Mouse (Mus musculus) neural tube, embryonic 15.5 days (tissue): ENCODE data around the gene Slc13a3. TPM values are rescaled to one million over a fixed set of nuclear protein-coding genes. Genes with fewer than 3 reads are reported as not detected.

Experiments
- ATAC-seq: fragments of 200-750 bp; cut with Nextera tagmentation; 2 replicates; pipeline ENCODE4 v1.8.0; 2017; ENCODE audit warnings: mild to moderate bottlenecking, moderate TSS enrichment, moderate library complexity; ENCODE audit not compliant: low FRiP score
- H3K27ac ChIP-seq: fragments of 300-500 bp; sonication (generic); replicated peaks from 2 replicates; pipeline ENCODE4 v1.5.1; 2015; ENCODE audit warnings: mild to moderate bottlenecking, inconsistent platforms
- H3K27me3 ChIP-seq: fragments of 300-500 bp; sonication (generic); replicated peaks from 2 replicates; pipeline ENCODE4 v1.6.1; 2015; ENCODE audit warnings: inconsistent platforms
- H3K36me3 ChIP-seq: fragments of 300-500 bp; sonication (generic); 2 replicates; pipeline ENCODE4 v1.6.1; 2015; ENCODE audit warnings: inconsistent platforms
- H3K4me1 ChIP-seq: fragments of 300-500 bp; sonication (generic); 2 replicates; pipeline ENCODE4 v1.6.1; 2015; ENCODE audit warnings: inconsistent platforms
- H3K4me2 ChIP-seq: fragments of 300-500 bp; sonication (generic); 2 replicates; pipeline ENCODE4 v1.6.1; 2015; ENCODE audit warnings: inconsistent platforms, mild to moderate bottlenecking, moderate library complexity
- H3K4me3 ChIP-seq: fragments of 300-500 bp; sonication (generic); replicated peaks from 2 replicates; pipeline ENCODE4 v1.5.1; 2015; ENCODE audit warnings: mild to moderate bottlenecking, inconsistent platforms
- H3K9ac ChIP-seq: fragments of 300-500 bp; sonication (generic); replicated peaks from 2 replicates; pipeline ENCODE4 v1.6.1; 2015; ENCODE audit warnings: mild to moderate bottlenecking, inconsistent platforms
- H3K9me3 ChIP-seq: fragments of 300-500 bp; sonication (generic); replicated peaks from 2 replicates; pipeline ENCODE4 v1.6.1; 2016; ENCODE audit warnings: inconsistent platforms
- WGBS: fragments of 180-500 bp; shearing (Covaris S2); methylation state at CpG from one replicate; pipeline ENCODE4 v1.1.7; 2015; ENCODE audit warnings: mixed read lengths; 5-methylcytosine and 5-hydroxymethylcytosine counted together
- polyA plus RNA-seq: library from polyadenylated mRNA; unstranded; fragments of >200 nt; fragmentation: Nextera tagmentation; extraction: Ambion mirVana; gene quantifications from 2 replicates; pipeline ENCODE4 v1.2.1, GENCODE M21; 2015

The Slc13a3 gene
- polyA plus RNA-seq, 1 experiment from 2014 or later: 3.5 TPM

- Histone ChIP-seq H3K36me3 (no peaks in the 10 kb centered on the region), H3K4me1 (no peaks in the 10 kb centered on the region), H3K27me3 (no peaks in the 10 kb centered on the region), H3K27ac (no peak overlapping the region), H3K4me3 (no peak overlapping the region), H3K9ac (no peak overlapping the region), H3K4me2 (no peak overlapping the region), H3K9me3 (no peaks in the 10 kb centered on the region)
- WGBS: 88% methylated on average over 10 of the region's 10 CpGs
- no peak for ATAC-seq
Measured at GRCm38 (mm10) chr2:165439613-165440012, 33.4 kb downstream of the Slc13a3 start.

GRCm38 (mm10) chr2:165438881-165439280 is 34.1 kb downstream of the Slc13a3 start:
- WGBS: 57% methylated on average over 7 of the region's 7 CpGs
- Histone ChIP-seq H3K4me1 (no peaks in the 10 kb centered on the region), H3K4me2 (no peak overlapping the region), H3K4me3 (no peak overlapping the region), H3K9ac (no peak overlapping the region), H3K27me3 (no peaks in the 10 kb centered on the region), H3K27ac (no peak overlapping the region), H3K9me3 (no peaks in the 10 kb centered on the region), H3K36me3 (no peaks in the 10 kb centered on the region)
- no peak for ATAC-seq

- Histone ChIP-seq H3K9me3 (no peaks in the 10 kb centered on the region), H3K4me2 (no peak overlapping the region), H3K27me3 (no peaks in the 10 kb centered on the region), H3K27ac (no peak overlapping the region), H3K4me3 (no peak overlapping the region), H3K36me3 (no peaks in the 10 kb centered on the region), H3K4me1 (no peaks in the 10 kb centered on the region), H3K9ac (no peak overlapping the region)
- no peak for ATAC-seq
- WGBS: 67% methylated on average over 7 of the region's 7 CpGs
Measured at GRCm38 (mm10) chr2:165428694-165429093, 44.3 kb downstream of the Slc13a3 start.

- no peak overlapping the region for H3K4me3 ChIP-seq
- 46% methylated on average over 2 of the region's 2 CpGs for WGBS
- ATAC-seq: no peak
- H3K9ac ChIP-seq: no peak overlapping the region
- H3K27me3 ChIP-seq: no peaks in the 10 kb centered on the region
- no peaks in the 10 kb centered on the region for H3K36me3 ChIP-seq
- H3K4me2 ChIP-seq: no peak overlapping the region
- H3K4me1 ChIP-seq: peaks cover 23% of the 10 kb centered on the region
- no peaks in the 10 kb centered on the region for H3K9me3 ChIP-seq
- H3K27ac ChIP-seq: peak overlapping the region; percentile 56
Measured at GRCm38 (mm10) chr2:165420195-165420594, 52.8 kb downstream of the Slc13a3 start.

- 58% methylated on average over 4 of the region's 4 CpGs for WGBS
- Histone ChIP-seq H3K9me3 (no peaks in the 10 kb centered on the region), H3K27me3 (no peaks in the 10 kb centered on the region), H3K4me2 (no peak overlapping the region), H3K4me3 (no peak overlapping the region), H3K36me3 (no peaks in the 10 kb centered on the region), H3K27ac (peak overlapping the region; percentile 56), H3K9ac (no peak overlapping the region), H3K4me1 (peaks cover 23% of the 10 kb centered on the region)
- no peak for ATAC-seq
Measured at GRCm38 (mm10) chr2:165419670-165420111, 53.3 kb downstream of the Slc13a3 start.

- H3K4me2 ChIP-seq: no peak overlapping the region
- H3K4me3 ChIP-seq: no peak overlapping the region
- no peak for ATAC-seq
- no peak overlapping the region for H3K9ac ChIP-seq
- H3K4me1 ChIP-seq: peaks cover 26% of the 10 kb centered on the region
- no peaks in the 10 kb centered on the region for H3K27me3 ChIP-seq
- 91% methylated on average over 2 of the region's 2 CpGs for WGBS
- H3K9me3 ChIP-seq: no peaks in the 10 kb centered on the region
- no peak overlapping the region for H3K27ac ChIP-seq
- no peaks in the 10 kb centered on the region for H3K36me3 ChIP-seq
Measured at GRCm38 (mm10) chr2:165418577-165418976, 54.5 kb downstream of the Slc13a3 start.

GRCm38 (mm10) chr2:165417291-165417690 is 55.7 kb downstream of the Slc13a3 start:
- Histone ChIP-seq H3K4me2 (no peak overlapping the region), H3K4me1 (peaks cover 26% of the 10 kb centered on the region), H3K9ac (no peak overlapping the region), H3K27me3 (no peaks in the 10 kb centered on the region), H3K9me3 (no peaks in the 10 kb centered on the region), H3K4me3 (no peak overlapping the region), H3K36me3 (no peaks in the 10 kb centered on the region), H3K27ac (peak overlapping the region; percentile 14; the same call in 1 of the 2 replicates)
- 34% methylated on average over 7 of the region's 7 CpGs for WGBS
- 0 out of 2 replicates have a peak, but pooled peaks have one; percentile 28 for ATAC-seq

GRCm38 (mm10) chr2:165415795-165416194 is 57.2 kb downstream of the Slc13a3 start:
- Histone ChIP-seq H3K4me1 (peaks cover 26% of the 10 kb centered on the region), H3K9me3 (no peaks in the 10 kb centered on the region), H3K27me3 (no peaks in the 10 kb centered on the region), H3K27ac (no peak overlapping the region), H3K4me2 (no peak overlapping the region), H3K36me3 (no peaks in the 10 kb centered on the region), H3K9ac (no peak overlapping the region), H3K4me3 (no peak overlapping the region)
- ATAC-seq: no peak
- WGBS: 80% methylated on average over 6 of the region's 6 CpGs

GRCm38 (mm10) chr2:165415141-165415721 is 57.8 kb downstream of the Slc13a3 start:
- no peak overlapping the region for H3K4me3 ChIP-seq
- no peak overlapping the region for H3K4me2 ChIP-seq
- no peaks in the 10 kb centered on the region for H3K27me3 ChIP-seq
- H3K9me3 ChIP-seq: no peaks in the 10 kb centered on the region
- peaks cover 22% of the 10 kb centered on the region for H3K4me1 ChIP-seq
- ATAC-seq: no peak
- H3K9ac ChIP-seq: no peak overlapping the region
- H3K36me3 ChIP-seq: no peaks in the 10 kb centered on the region
- H3K27ac ChIP-seq: 0 out of 2 replicates have a peak overlapping the region, but pooled peaks have one; percentile 18
- WGBS: 61% methylated on average over 11 of the region's 11 CpGs

GRCm38 (mm10) chr2:165414321-165414720 is 58.7 kb downstream of the Slc13a3 start:
- no peaks in the 10 kb centered on the region for H3K9me3 ChIP-seq
- no peak overlapping the region for H3K9ac ChIP-seq
- no peak for ATAC-seq
- no peaks in the 10 kb centered on the region for H3K36me3 ChIP-seq
- peaks cover 16% of the 10 kb centered on the region for H3K4me1 ChIP-seq
- H3K27ac ChIP-seq: no peak overlapping the region
- no peak overlapping the region for H3K4me3 ChIP-seq
- no peaks in the 10 kb centered on the region for H3K27me3 ChIP-seq
- H3K4me2 ChIP-seq: no peak overlapping the region
- 89% methylated on average over 5 of the region's 5 CpGs for WGBS

GRCm38 (mm10) chr2:165413884-165414283 is 59.1 kb downstream of the Slc13a3 start:
- WGBS: 52% methylated on average over 3 of the region's 3 CpGs
- Histone ChIP-seq H3K9ac (no peak overlapping the region), H3K4me1 (peaks cover 16% of the 10 kb centered on the region), H3K4me2 (no peak overlapping the region), H3K4me3 (no peak overlapping the region), H3K9me3 (no peaks in the 10 kb centered on the region), H3K27me3 (no peaks in the 10 kb centered on the region), H3K27ac (no peak overlapping the region), H3K36me3 (no peaks in the 10 kb centered on the region)
- ATAC-seq: no peak

GRCm38 (mm10) chr2:165407700-165408301 is 65.2 kb downstream of the Slc13a3 start:
- Histone ChIP-seq H3K9ac (no peak overlapping the region), H3K4me2 (no peak overlapping the region), H3K4me1 (no peaks in the 10 kb centered on the region), H3K4me3 (no peak overlapping the region), H3K27ac (no peak overlapping the region), H3K36me3 (no peaks in the 10 kb centered on the region), H3K9me3 (no peaks in the 10 kb centered on the region), H3K27me3 (no peaks in the 10 kb centered on the region)
- ATAC-seq: no peak
- WGBS: 49% methylated on average over 10 of the region's 10 CpGs
